Mouse (Mus musculus) ES-E14 (cell line): ENCODE measurements at regions not wholly inside any gene's neighbourhood (a gene's known extent, or its start where the extent isn't known, plus 50 kb on each side); places are given as distances from the start of the nearest gene placed in this dataset.

Experiments used
- CHD2 ChIP-seq: IDR thresholded peaks from 2 replicates; pipeline ENCODE4 v1.6.1; 2014; ENCODE audit warnings: mild to moderate bottlenecking, low read depth, low read length, inconsistent platforms
- ZC3H11A ChIP-seq: IDR thresholded peaks from 2 replicates; pipeline ENCODE4 v1.6.1; 2012; ENCODE audit warnings: low read depth, mild to moderate bottlenecking, inconsistent platforms, low read length, borderline replicate concordance

- TF ChIP-seq ZC3H11A = no peak
- no peak for TF ChIP-seq CHD2
Observed at GRCm38 (mm10) chr15:59174246-59174751, 285.2 kb downstream of the Gm49356 start.
